Mouse (Mus musculus) inflammation-experienced regulatory T-cells, adult 6 months (primary cell): Measurements from ENCODE around the gene Urb1. TPM values are rescaled to one million over a fixed set of nuclear protein-coding genes. Genes with fewer than 3 reads are reported as not detected.

ENCODE experiments used
- polyA plus RNA-seq, 3 experiments: library from polyadenylated mRNA; unstranded; fragments of 100-300 nt; shearing (Covaris generic); gene quantifications; one replicate each; pipeline ENCODE4 v1.2.1; 2017

Urb1 gene
- polyA plus RNA-seq, 3 experiments from 2014 or later: 3.0 to 6.2 (median 4.3) TPM

Other genes with a start within 250 kb of the Urb1 start
- 10 to 100 TPM; 50.4 to 81.3 (median 50.9) TPM for gene Mis18a, start 83.0 kb downstream of the Urb1 start, polyA plus RNA-seq
- not detected for gene Mrap, start 72.2 kb downstream of the Urb1 start, polyA plus RNA-seq
- gene Eva1c, start 16.3 kb upstream of the Urb1 start, polyA plus RNA-seq: not detected
- gene Cfap298, start 124.7 kb upstream of the Urb1 start, polyA plus RNA-seq: 10 to 100 TPM; 25.3 to 32.2 (median 26.2) TPM
- 10 to 100 TPM; 31.5 to 33.9 (median 33.2) TPM for gene Synj1, start 200.9 kb upstream of the Urb1 start, polyA plus RNA-seq
- 100 to 1,000 TPM in 2 of 3 experiments, 10 to 100 TPM in 1; 70.7 to 130 (median 118) TPM for gene Paxbp1, start 234.1 kb upstream of the Urb1 start, polyA plus RNA-seq